Mouse (Mus musculus): ENCODE measurements around the gene Rgs10. TPM values are rescaled to one million over a fixed set of nuclear protein-coding genes. Genes with fewer than 3 reads are reported as not detected.

Gene Rgs10
- polyA plus RNA-seq (2012; fragmentation: generic; extraction: Trizol): 8.5 TPM

GRCm38 (mm10) chr7:128417930-128418779 lies at the start of gene Rgs10:
Gene Rgs10 (minus strand): TSS chr7:128418758.
- H3K27me3 ChIP-seq (ENCODE audit: control insufficient read depth, insufficient read depth, insufficient read length): peaks cover 17% of the 10 kb centered on the region
- TF ChIP-seq E2F4 (IDR thresholded peaks at IDR 0.05; ENCODE audit: insufficient read depth) (no peak), POLR2A (IDR thresholded peaks at IDR 0.05; ENCODE audit: insufficient read length, low read depth) (peak; percentile 51)

GRCm38 (mm10) chr7:128462406-128462805 lies 43.8 kb upstream of the Rgs10 start:
- Histone ChIP-seq H3ac (ENCODE audit: control insufficient read depth, insufficient read length) (no peak overlapping the region), H3K27me3 (ENCODE audit: control insufficient read depth, insufficient read depth, insufficient read length) (no peaks in the 10 kb centered on the region), H3K4me3 (peak overlapping the region; percentile 95), H3K4me2 (ENCODE audit: low read depth) (peak overlapping the region; percentile 95), H3K79me2 (ENCODE audit: control insufficient read depth, insufficient read depth) (peaks cover 36% of the 10 kb centered on the region), H3K36me3 (ENCODE audit: control insufficient read depth, insufficient read depth) (no peaks in the 10 kb centered on the region)
- no peak for TF ChIP-seq TCF12 (IDR thresholded peaks at IDR 0.05; ENCODE audit: insufficient read depth, poor library complexity, severe bottlenecking)
- no peak for TF ChIP-seq USF1 (IDR thresholded peaks at IDR 0.05; ENCODE audit: low read depth)
- TF ChIP-seq MYOD1 (IDR thresholded peaks at IDR 0.05; ENCODE audit: control insufficient read depth in 1 of 3, insufficient read length in 2 of 3, low read depth in 2 of 3): no peak
- TF ChIP-seq POLR2A (IDR thresholded peaks at IDR 0.05; ENCODE audit: insufficient read length, low read depth): no peak
- no peak for TF ChIP-seq POLR2AphosphoS2 (IDR thresholded peaks at IDR 0.05; ENCODE audit: insufficient read length, low read depth)
- no peak for TF ChIP-seq MAX (IDR thresholded peaks at IDR 0.05; ENCODE audit: low read depth)

More at GRCm38 (mm10) chr7:128417930-128418779, at the start of gene Rgs10:
- H3K36me3 ChIP-seq (ENCODE audit: control insufficient read depth, insufficient read depth): no peaks in the 10 kb centered on the region
- H3K79me2 ChIP-seq (ENCODE audit: control insufficient read depth, insufficient read depth): no peaks in the 10 kb centered on the region
- peak within 1 kb of the TSS; percentile 24 for H3K4me3 ChIP-seq
- peak within 1 kb of the TSS; percentile 92 for H3K4me2 ChIP-seq (ENCODE audit: low read depth)
- H3ac ChIP-seq (ENCODE audit: control insufficient read depth, insufficient read length): peak within 1 kb of the TSS; percentile 29

DNA sequence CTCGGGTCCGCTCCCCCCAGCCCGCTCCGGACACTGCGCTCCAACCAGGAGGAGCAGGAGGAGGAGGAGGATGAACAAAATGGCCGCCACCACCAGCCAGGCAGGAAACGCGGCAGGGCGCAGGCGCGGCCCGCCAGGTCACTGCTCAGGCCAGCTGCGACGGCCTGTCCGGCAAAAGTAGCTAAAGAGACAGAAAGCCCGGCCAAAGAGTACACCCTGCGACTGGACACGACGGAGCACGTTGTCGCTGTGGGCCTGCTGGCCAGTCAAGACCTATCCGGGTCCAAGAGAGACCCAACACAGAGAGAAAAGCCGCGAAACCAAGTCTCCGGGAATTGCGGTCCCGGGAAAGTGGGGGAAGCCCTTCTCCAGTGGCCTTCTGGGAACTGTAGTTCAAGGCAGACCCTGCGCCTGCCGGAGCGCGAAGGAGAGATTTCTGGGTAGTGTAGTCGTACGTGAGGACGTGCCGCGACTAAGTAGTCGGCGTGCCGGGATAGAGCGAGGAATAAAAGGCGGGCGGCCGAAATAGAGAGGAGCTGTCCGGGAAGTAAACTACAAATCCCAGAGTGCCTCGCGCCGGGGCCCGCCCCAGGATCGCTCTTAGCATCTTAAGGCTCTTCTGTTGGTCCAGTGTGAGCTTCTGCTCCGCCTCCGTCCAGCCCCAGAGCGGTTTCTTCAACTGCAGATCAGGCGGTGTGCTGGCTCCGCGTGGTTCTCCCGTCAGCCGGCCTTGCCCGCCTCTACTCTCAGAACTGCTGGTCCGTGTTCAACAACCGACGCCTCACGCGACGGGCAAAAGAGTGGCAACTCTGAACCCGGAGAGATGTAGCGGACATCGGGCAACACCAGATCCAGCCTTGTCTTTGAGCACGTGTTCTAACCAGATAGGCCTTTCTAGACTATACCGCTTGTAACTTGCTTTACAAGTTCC lies 43.0 kb upstream of the Rgs10 start, which contains the start of gene Tial1:
Gene Tial1 (minus strand): TSS at position 433 of the 931 bp plus-strand sequence.
- peak within 1 kb of the TSS; percentile 90 for H3ac ChIP-seq (ENCODE audit: control insufficient read depth, insufficient read length)

DNA sequence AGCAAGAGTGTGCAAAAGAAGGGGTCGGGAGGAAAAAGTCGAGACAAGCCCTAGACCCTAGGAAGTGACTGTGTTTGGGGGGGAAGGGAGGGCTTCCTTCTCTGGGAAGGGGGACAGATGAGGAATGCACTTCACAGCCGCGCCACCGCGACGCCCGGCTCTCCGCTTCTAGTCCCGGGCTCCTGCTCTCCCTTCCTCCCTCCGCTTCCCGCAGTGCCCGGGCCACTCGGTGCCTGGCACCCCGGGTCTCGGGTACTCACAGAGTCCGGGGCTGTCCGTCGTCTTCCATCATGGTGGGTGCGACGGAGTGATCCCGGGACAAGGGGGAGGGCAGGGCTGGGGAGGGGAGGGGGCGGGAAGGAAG lies 42.3 kb upstream of the Rgs10 start:
- H3K4me2 ChIP-seq (ENCODE audit: low read depth): peak overlapping the region; percentile 94

More for the DNA sequence above, 43.0 kb upstream of the Rgs10 start, which contains the start of gene Tial1:
- TF ChIP-seq MYOD1 (IDR thresholded peaks at IDR 0.05; ENCODE audit: control insufficient read depth in 1 of 3, insufficient read length in 2 of 3, low read depth in 2 of 3) (peak in 1 of 3 experiments; percentile 60), POLR2A (IDR thresholded peaks at IDR 0.05; ENCODE audit: insufficient read length, low read depth) (peak; percentile 83), MYOG (IDR thresholded peaks at IDR 0.05; ENCODE audit: control insufficient read depth in 1 of 3, insufficient read depth in 1 of 3, insufficient read length in 2 of 3, low read depth in 2 of 3) (peak in 1 of 3 experiments; percentile 25), TCF12 (IDR thresholded peaks at IDR 0.05; ENCODE audit: insufficient read depth, poor library complexity, severe bottlenecking) (no peak), REST (IDR thresholded peaks at IDR 0.05; ENCODE audit: insufficient read depth, insufficient read length) (no peak), E2F4 (IDR thresholded peaks at IDR 0.05; ENCODE audit: insufficient read depth) (peak; percentile 90), MAX (IDR thresholded peaks at IDR 0.05; ENCODE audit: low read depth) (peak; percentile 86), CEBPB (IDR thresholded peaks at IDR 0.05; ENCODE audit: insufficient read depth, poor library complexity, severe bottlenecking) (no peak), POLR2AphosphoS2 (IDR thresholded peaks at IDR 0.05; ENCODE audit: insufficient read length, low read depth) (peak; percentile 57), SRF (IDR thresholded peaks at IDR 0.05; ENCODE audit: control insufficient read depth, insufficient read length, low read depth) (peak; percentile 31), TCF3 (IDR thresholded peaks at IDR 0.05; ENCODE audit: insufficient read length, low read depth) (no peak), USF1 (IDR thresholded peaks at IDR 0.05; ENCODE audit: low read depth) (no peak)
- peak within 1 kb of the TSS; percentile 95 for H3K4me3 ChIP-seq
- H3K27me3 ChIP-seq (ENCODE audit: control insufficient read depth, insufficient read depth, insufficient read length): no peaks in the 10 kb centered on the region
- peaks cover 45% of the 10 kb centered on the region for H3K79me2 ChIP-seq (ENCODE audit: control insufficient read depth, insufficient read depth)
- H3K36me3 ChIP-seq (ENCODE audit: control insufficient read depth, insufficient read depth): no peaks in the 10 kb centered on the region
- H3K4me2 ChIP-seq (ENCODE audit: low read depth): peak within 1 kb of the TSS; percentile 95

More for the DNA sequence above, 42.3 kb upstream of the Rgs10 start:
- TF ChIP-seq E2F4 (IDR thresholded peaks at IDR 0.05; ENCODE audit: insufficient read depth): no peak
- Histone ChIP-seq H3K4me3 (peak overlapping the region; percentile 95), H3K36me3 (ENCODE audit: control insufficient read depth, insufficient read depth) (no peaks in the 10 kb centered on the region), H3ac (ENCODE audit: control insufficient read depth, insufficient read length) (peak overlapping the region; percentile 90), H3K79me2 (ENCODE audit: control insufficient read depth, insufficient read depth) (peaks cover 52% of the 10 kb centered on the region), H3K27me3 (ENCODE audit: control insufficient read depth, insufficient read depth, insufficient read length) (no peaks in the 10 kb centered on the region)

Data from myocyte (in vitro differentiated cells).